Mouse (Mus musculus) thymus, adult 2 months (tissue): Measurements from ENCODE around the gene Itfg2.

Source experiments
- CTCF ChIP-seq: fragments of 200-500 bp; IDR thresholded peaks from 2 replicates; pipeline ENCODE4 v1.5.1; 2012; ENCODE audit warnings: mild to moderate bottlenecking, control low read depth, low read length, moderate library complexity, borderline replicate concordance; ENCODE audit not compliant: control insufficient read depth, poor library complexity, insufficient read depth; ENCODE audit errors: extremely low read depth
- POLR2A ChIP-seq: fragments of 200-500 bp; IDR thresholded peaks from 2 replicates; pipeline ENCODE4 v1.6.1; 2012; ENCODE audit warnings: mild to moderate bottlenecking, low read length, control low read depth, moderate library complexity; ENCODE audit not compliant: control insufficient read depth, poor library complexity, insufficient read depth; ENCODE audit errors: extremely low read depth

- TF ChIP-seq CTCF (no peak), POLR2A (no peak)
These were observed 21.2 kb upstream of the Itfg2 start for GRCm38 (mm10) chr6:128445761-128446535.
